Mouse (Mus musculus) lung, postnatal 0 days (tissue): ENCODE results near the gene Gm9970.

Experiments
- CTCF ChIP-seq: IDR thresholded peaks from 2 replicates; pipeline ENCODE4 v1.5.1; 2016; ENCODE audit warnings: antibody characterized with exemption, mild to moderate bottlenecking
- EP300 ChIP-seq: IDR thresholded peaks from 2 replicates; pipeline ENCODE4 v1.6.1; 2016; ENCODE audit warnings: antibody characterized with exemption, mild to moderate bottlenecking, control low read depth

- TF ChIP-seq CTCF (peak; percentile 21), EP300 (no peak)
These were observed 20.4 kb downstream of the Gm9970 start, which contains the start of gene Ppm1g for GRCm38 (mm10) chr5:31220448-31221303.
